Mouse (Mus musculus) forelimb bud, embryonic 11.5 days (tissue): ENCODE results near the gene Srp68.

Experiments
- DNase-seq: peaks from one replicate; pipeline ENCODE4 v3.0.0-alpha.2; 2012; ENCODE audit warnings: low read depth, low spot score

The Srp68 gene

GRCm38 (mm10) chr11:116247502-116248222 lies 26.4 kb downstream of the Srp68 start:
- no peak for DNase-seq

GRCm38 (mm10) chr11:116245616-116246015 lies 28.4 kb downstream of the Srp68 start:
- no peak for DNase-seq

GRCm38 (mm10) chr11:116244580-116244979 lies 29.4 kb downstream of the Srp68 start:
- no peak for DNase-seq

DNA sequence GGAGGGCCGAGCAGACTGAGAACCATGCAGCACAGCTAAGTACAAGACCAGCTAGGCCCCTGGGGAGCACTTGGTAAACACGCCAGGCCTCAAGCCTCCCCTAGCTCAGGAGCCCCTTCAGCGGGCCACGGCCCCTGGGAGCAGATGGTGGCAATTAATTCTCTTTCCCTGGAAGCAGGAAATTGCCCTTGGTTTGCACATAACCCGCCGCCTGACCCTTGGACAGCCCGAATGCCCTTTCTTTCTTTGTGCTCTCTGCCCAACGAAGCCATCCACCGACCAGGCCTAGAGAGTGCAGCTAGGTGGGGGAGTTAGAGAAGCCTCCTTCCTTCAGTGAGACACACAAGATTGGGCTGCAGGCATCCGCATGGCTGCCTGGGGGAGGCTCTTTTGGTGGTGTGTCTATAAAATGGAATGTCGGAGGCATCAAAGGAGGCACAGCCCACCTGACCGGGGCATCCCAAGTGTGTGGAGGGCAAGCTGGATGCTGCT lies 32.2 kb downstream of the Srp68 start:
- DNase-seq: peak; percentile 66

DNA sequence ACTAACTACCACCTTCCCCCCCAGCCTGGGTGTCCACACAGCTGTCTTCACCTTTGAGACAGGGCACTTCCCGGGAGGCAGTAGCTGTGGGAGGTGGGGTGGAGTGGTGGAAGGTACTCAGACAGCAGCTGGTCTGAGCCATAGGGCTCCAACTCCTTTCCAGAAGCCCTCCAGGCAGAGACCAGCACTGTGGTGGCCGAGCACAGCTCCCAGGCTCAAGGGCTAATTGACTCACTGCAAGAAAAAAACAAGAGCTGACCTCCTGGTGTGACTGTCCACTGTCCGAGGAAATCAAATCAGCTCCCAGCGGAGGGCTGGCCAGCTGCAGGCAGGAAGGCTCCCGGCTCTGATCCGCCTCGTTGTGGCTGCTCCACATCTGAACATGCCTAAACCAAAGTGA lies 34.2 kb downstream of the Srp68 start:
- DNase-seq: no peak

- DNase-seq: no peak
Measured at GRCm38 (mm10) chr11:116237742-116238395, 36.1 kb downstream of the Srp68 start, which contains the start of gene Evpl. TSS of gene Evpl (minus strand) at chr11:116238077.

DNA sequence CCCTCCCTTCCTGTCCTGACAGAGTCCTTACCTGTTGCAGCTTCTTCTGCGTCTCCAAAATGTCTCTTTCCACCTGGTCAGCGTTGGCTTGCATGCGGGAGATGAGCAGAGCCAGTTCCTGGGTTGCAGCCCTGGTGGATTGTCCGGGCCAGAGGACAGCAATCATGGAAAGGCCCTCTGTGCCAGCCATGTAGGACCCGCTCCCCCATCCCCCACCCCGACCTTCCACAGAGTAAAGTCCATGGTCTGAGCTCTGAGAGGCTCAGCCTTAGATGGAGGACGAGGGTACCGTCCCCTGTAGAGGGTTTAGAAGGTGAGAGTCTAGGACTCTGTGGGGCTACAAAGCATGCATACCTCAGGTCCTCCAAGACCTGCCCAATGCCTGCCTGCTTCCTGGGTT lies 39.1 kb downstream of the Srp68 start:
- no peak for DNase-seq

DNA sequence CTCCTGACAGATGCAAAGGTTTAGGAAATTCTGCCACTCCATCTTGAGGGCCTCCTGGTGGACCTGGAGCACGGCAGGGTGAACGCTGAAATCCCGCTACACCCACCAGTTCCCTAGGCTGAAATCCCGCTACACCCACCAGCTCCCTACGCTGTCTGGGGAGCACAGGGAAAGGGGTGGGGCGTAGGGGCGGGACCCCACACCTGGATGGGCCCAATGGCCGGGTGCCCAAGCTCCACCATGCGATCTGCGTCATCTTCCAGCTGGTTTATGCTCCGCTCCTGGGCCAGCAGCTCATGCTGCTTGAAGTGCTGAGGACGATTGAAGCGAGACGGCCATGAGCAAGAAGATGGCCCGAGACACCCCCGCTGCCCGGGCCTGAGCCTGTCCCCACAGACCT lies 41.6 kb downstream of the Srp68 start:
- DNase-seq: no peak

DNA sequence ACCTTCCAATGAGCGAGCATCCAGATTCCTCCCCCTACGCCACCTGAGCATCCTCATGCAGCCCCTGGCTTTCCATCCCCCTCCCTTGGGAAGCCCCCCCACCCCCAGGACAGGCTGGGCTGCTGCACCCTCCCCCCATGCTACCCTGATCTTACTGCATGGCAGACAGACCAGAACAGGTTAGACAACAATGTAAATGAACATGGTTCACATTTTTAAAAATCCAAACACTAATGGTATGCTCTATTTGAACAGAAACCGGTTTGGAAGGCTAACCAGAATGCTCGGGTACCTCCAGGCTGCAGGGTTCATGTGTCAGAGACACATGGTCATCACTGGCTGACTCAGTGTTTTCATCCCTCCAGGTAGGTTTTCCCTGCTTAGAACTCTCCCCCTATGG lies 45.3 kb downstream of the Srp68 start:
- DNase-seq: no peak

- peak; percentile 82 for DNase-seq
Measured at GRCm38 (mm10) chr11:116226414-116226813, 47.6 kb downstream of the Srp68 start.

- DNase-seq: no peak
Measured at GRCm38 (mm10) chr11:116222740-116223059, 51.3 kb downstream of the Srp68 start.

- DNase-seq: no peak
Measured at GRCm38 (mm10) chr11:116221931-116222739, 51.9 kb downstream of the Srp68 start.

GRCm38 (mm10) chr11:116219885-116220284 lies 54.1 kb downstream of the Srp68 start:
- DNase-seq: peak; percentile 58

DNA sequence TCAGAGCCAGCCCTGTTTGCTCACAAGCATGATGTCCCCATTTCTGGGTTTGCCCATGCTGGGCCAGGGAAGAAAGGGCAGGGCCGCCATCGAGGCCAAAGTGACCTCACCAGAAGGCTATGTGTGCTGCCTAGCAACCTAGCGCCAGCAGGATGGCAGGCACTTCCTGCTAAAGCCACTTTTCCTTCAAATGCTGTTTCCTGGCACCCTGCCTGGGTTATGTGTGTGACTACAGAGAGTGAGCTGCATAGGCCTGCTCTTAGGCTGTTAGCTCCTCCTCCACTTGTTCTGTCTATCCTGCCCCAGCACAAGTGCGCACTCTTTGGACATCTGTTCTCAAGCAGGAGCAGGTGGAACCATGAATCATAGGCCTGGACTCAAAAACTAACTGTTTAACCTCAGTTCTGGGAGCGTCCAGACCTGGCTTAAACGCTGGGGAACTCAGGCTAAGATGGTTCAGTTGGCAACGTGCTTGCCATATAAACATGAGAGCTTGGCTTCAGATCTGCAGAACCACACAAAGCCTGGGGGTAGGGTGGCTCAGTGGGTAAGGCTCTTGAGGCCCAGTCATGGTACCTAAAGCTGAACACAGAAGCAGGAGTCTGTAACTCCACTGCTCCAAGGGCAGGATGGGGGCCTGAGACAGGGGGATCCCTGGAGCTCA lies 55.1 kb downstream of the Srp68 start:
- no peak for DNase-seq

DNA sequence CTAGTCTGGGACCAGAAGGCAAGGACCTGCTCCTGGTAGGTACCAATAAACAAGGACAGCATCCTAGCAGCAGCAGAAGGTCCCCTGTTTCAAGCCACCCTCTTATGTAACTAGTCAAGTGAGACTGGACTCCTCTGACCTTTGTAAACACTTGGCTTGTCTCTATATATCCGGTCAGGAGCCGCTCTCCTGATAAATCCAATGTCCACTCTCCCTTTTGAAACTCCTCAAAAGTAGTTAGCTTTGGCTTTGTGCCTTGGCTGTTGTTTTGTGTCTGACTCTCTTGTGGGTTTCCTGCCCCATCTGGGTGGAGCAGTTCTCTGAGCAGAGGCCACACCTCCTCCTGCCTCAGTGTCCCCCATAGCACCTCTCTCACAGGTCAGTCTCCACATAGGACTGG lies 55.8 kb downstream of the Srp68 start:
- DNase-seq: no peak

DNA sequence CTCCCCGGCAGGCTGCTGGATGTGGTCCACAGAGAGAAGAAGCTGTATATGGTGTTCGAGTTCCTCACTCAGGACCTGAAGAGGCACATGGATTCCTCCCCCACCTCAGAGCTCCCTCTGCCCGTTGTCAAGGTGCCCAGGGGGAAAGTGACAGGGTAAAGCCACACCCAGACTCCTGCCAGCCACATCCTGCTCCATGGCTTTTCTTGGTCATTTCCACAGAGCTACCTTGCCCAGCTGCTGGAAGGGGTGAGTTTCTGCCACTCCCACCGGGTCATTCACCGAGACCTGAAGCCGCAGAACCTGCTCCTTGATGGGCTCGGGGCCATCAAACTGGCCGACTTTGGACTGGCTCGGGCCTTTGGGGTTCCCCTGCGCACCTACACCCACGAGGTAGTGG lies 57.5 kb downstream of the Srp68 start:
- DNase-seq: no peak

DNA sequence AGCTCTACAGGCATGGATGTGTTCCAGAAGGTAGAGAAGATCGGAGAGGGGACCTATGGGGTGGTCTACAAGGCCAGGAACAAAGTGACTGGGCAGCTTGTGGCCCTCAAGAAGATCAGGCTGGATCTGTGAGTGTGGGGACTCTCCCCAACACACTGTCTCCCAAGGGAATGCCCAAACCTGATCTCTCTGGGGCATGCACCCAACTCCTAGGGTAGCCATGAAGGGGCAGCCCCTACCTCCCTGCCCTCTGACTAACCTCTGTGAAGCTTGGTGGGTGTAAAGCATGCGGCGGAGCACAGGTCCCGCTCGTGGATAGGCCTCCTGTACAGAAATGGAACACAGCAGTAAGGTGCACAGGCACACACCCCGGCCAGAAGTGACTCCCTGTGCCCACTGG lies 58.0 kb downstream of the Srp68 start:
- no peak for DNase-seq

DNA sequence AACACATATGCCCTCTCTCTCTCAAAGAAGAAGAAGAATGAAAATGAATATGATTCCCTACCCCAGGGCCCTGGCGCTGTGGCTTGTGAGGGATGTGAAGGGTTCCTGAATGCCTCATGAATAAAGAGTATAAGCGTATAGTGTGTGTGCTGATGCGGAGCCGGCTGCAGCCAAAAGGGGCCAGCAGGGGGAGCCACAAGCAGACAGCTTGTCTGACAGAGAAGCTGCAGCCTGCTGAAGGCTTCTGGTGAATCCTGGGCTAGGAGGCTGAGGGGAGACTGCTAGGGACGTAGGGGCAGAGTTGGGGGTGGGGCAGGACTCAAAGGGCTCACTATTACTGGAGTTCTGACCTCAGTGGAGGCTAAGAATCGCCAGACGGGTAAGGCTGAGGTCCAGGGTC lies 58.8 kb downstream of the Srp68 start:
- no peak for DNase-seq

GRCm38 (mm10) chr11:116213877-116214510 lies 60.0 kb downstream of the Srp68 start:
- DNase-seq: no peak

GRCm38 (mm10) chr11:116212847-116213246 lies 61.2 kb downstream of the Srp68 start:
- DNase-seq: no peak

GRCm38 (mm10) chr11:116210696-116211095 lies 63.3 kb downstream of the Srp68 start:
- no peak for DNase-seq
